ENCODE assay signal across 21 mouse cellular contexts in the genomic region with DNA sequence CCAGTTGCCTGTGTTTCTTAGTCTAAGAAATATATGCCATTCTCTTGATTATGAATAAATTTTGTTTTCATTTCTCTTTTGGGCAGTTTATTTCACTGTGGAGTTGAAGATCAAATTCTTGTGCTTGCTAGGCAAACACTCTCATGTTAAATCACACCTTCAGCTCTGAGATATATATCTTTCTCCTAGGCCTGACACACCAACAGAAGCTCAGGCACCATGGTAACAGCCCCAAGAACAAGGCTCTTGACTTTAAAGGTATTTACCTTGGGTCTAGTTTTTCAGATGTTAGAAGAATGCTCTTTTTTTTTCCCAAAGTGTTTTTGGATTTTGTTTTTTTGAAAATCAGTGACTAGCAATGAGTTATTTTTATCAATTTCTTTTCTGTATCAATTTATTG. TPM values are rescaled to one million over a fixed set of nuclear protein-coding genes. Genes with fewer than 3 reads are reported as not detected.
DNase-seq lines count a peak whose midpoint lies in the region; ATAC-seq and TF ChIP-seq lines count a peak whose summit lies in the region.
"Had no signal": no experiment of that assay in that cellular context is flagged by ENCODE, and none has a peak within 500 bp of the region (broad histone marks: within the 10 kb centered on the region; RNA-seq: fewer than 3 reads in every experiment).

No protein-coding gene starts in this region.

- no peak overlapping the region for H3K9ac ChIP-seq in forebrain, embryonic 12.5 days
- no peak overlapping the region for H3K9ac ChIP-seq in hindbrain, embryonic 15.5 days
- no peak overlapping the region for H3K9ac ChIP-seq in hindbrain, embryonic 16.5 days (ENCODE audit: low read depth, low read length)
- no peak overlapping the region for H3K9ac ChIP-seq in lung, postnatal 0 days (replicated peaks; ENCODE audit: low read depth)
- H3K9ac ChIP-seq in midbrain, embryonic 15.5 days = no peak overlapping the region
- H3K9ac ChIP-seq: heart, embryonic 12.5 days had no signal

- no peak overlapping the region for H3K4me3 ChIP-seq in forebrain, embryonic 12.5 days (replicated peaks)
- no peak overlapping the region for H3K4me3 ChIP-seq in forebrain, embryonic 10.5 days
- no peak overlapping the region for H3K4me3 ChIP-seq in hindbrain, embryonic 15.5 days
- no peak overlapping the region for H3K4me3 ChIP-seq in hindbrain, embryonic 16.5 days (ENCODE audit: low read length)
- H3K4me3 ChIP-seq in lung, postnatal 0 days (ENCODE audit: low read depth, low read length) = no peak overlapping the region
- H3K4me3 ChIP-seq in midbrain, embryonic 15.5 days = no peak overlapping the region
- H3K4me3 ChIP-seq: embryonic facial prominence, embryonic 10.5 days; heart, embryonic 12.5 days; hindbrain, embryonic 10.5 days had no signal

- H3K27me3 ChIP-seq in forebrain, embryonic 12.5 days = no peaks in the 10 kb centered on the region
- H3K27me3 ChIP-seq in forebrain, embryonic 10.5 days (ENCODE audit: poor library complexity, severe bottlenecking) = no peaks in the 10 kb centered on the region
- no peaks in the 10 kb centered on the region for H3K27me3 ChIP-seq in hindbrain, embryonic 15.5 days
- H3K27me3 ChIP-seq in hindbrain, embryonic 16.5 days (replicated peaks; ENCODE audit: control insufficient read depth, insufficient read depth, low read length) = no peaks in the 10 kb centered on the region
- H3K27me3 ChIP-seq in lung, postnatal 0 days (replicated peaks; ENCODE audit: insufficient read depth, low read length) = no peaks in the 10 kb centered on the region
- H3K27me3 ChIP-seq in midbrain, embryonic 15.5 days (replicated peaks) = no peaks in the 10 kb centered on the region
- H3K27me3 ChIP-seq: heart, embryonic 12.5 days had no signal

- no peak for ATAC-seq in forebrain, embryonic 12.5 days (ENCODE audit: low FRiP score)
- ATAC-seq in hindbrain, embryonic 15.5 days (ENCODE audit: low FRiP score, low read depth) = no peak
- ATAC-seq in hindbrain, embryonic 16.5 days = no peak
- peak; percentile 74 for ATAC-seq in lung, postnatal 0 days
- no peak for ATAC-seq in midbrain, embryonic 15.5 days (replicated peaks)
- ATAC-seq: CD4-positive, CD25-positive, alpha-beta regulatory T cell, adult 4 months; inflammation-experienced regulatory T-cells, adult 6 months had no signal

- peaks cover 23% of the 10 kb centered on the region for H3K4me1 ChIP-seq in forebrain, embryonic 12.5 days
- peaks cover 22% of the 10 kb centered on the region for H3K4me1 ChIP-seq in forebrain, embryonic 10.5 days
- H3K4me1 ChIP-seq in hindbrain, embryonic 15.5 days (replicated peaks) = peaks cover 23% of the 10 kb centered on the region
- peaks cover 20% of the 10 kb centered on the region for H3K4me1 ChIP-seq in hindbrain, embryonic 16.5 days (ENCODE audit: control insufficient read depth, insufficient read depth, low read depth, low read length)
- no peaks in the 10 kb centered on the region for H3K4me1 ChIP-seq in lung, postnatal 0 days (ENCODE audit: insufficient read depth, low read depth, low read length)
- H3K4me1 ChIP-seq in midbrain, embryonic 15.5 days = peaks cover 26% of the 10 kb centered on the region

- H3K4me2 ChIP-seq in forebrain, embryonic 12.5 days = no peak overlapping the region
- no peak overlapping the region for H3K4me2 ChIP-seq in hindbrain, embryonic 15.5 days
- no peak overlapping the region for H3K4me2 ChIP-seq in hindbrain, embryonic 16.5 days (ENCODE audit: low read length)
- H3K4me2 ChIP-seq in lung, postnatal 0 days (replicated peaks; ENCODE audit: low read depth, low read length) = no peak overlapping the region
- no peak overlapping the region for H3K4me2 ChIP-seq in midbrain, embryonic 15.5 days
- H3K4me2 ChIP-seq: heart, embryonic 12.5 days had no signal

- no peaks in the 10 kb centered on the region for H3K36me3 ChIP-seq in forebrain, embryonic 12.5 days (replicated peaks)
- H3K36me3 ChIP-seq in forebrain, embryonic 10.5 days (replicated peaks) = peaks cover 3% of the 10 kb centered on the region
- H3K36me3 ChIP-seq in hindbrain, embryonic 15.5 days = no peaks in the 10 kb centered on the region
- H3K36me3 ChIP-seq in hindbrain, embryonic 16.5 days (ENCODE audit: control insufficient read depth, insufficient read depth, low read length) = no peaks in the 10 kb centered on the region
- no peaks in the 10 kb centered on the region for H3K36me3 ChIP-seq in lung, postnatal 0 days (ENCODE audit: insufficient read depth, low read length)
- no peaks in the 10 kb centered on the region for H3K36me3 ChIP-seq in midbrain, embryonic 15.5 days (replicated peaks)
- H3K36me3 ChIP-seq: G1E had no signal

- 0 out of 2 replicates have a peak, but pooled peaks have one; percentile 44 for TF ChIP-seq EP300 in lung, postnatal 0 days (IDR thresholded peaks at IDR 0.05)

- DNase-seq in forebrain, embryonic 10.5 days (ENCODE audit: extremely low spot score, low spot score) = no peak
- peak; percentile 64 for DNase-seq in lung, postnatal 0 days (ENCODE audit: low spot score)
- no peak for DNase-seq in lung, postnatal 10 days
- no peak for DNase-seq in spleen, postnatal 14 days (ENCODE audit: low spot score in 2 of 2)
- DNase-seq: adrenal gland, adult 8-10 months; adrenal gland, postnatal 36 days; B cell, adult 2 months; cerebellum, adult 2 months; cerebellum, postnatal 10 days; gastrocnemius, postnatal 14 days had no signal

- H3K27ac ChIP-seq in forebrain, embryonic 12.5 days = peak overlapping the region; percentile 90; the same call in 1 of the 2 replicates
- H3K27ac ChIP-seq in forebrain, embryonic 10.5 days = no peak overlapping the region
- H3K27ac ChIP-seq in hindbrain, embryonic 15.5 days (replicated peaks) = peak overlapping the region; percentile 87; the same call in 1 of the 2 replicates
- no peak overlapping the region for H3K27ac ChIP-seq in hindbrain, embryonic 16.5 days (ENCODE audit: low read depth, low read length)
- H3K27ac ChIP-seq in lung, postnatal 0 days (ENCODE audit: low read length) = no peak overlapping the region
- H3K27ac ChIP-seq in midbrain, embryonic 15.5 days = peak overlapping the region; percentile 92
- H3K27ac ChIP-seq: embryonic facial prominence, embryonic 10.5 days had no signal

- no peak for TF ChIP-seq CTCF in lung, postnatal 0 days (IDR thresholded peaks at IDR 0.05)

- H3K9me3 ChIP-seq in forebrain, embryonic 12.5 days = no peaks in the 10 kb centered on the region
- no peaks in the 10 kb centered on the region; the same call in 1 of the 2 replicates for H3K9me3 ChIP-seq in forebrain, embryonic 10.5 days
- H3K9me3 ChIP-seq in hindbrain, embryonic 15.5 days = no peaks in the 10 kb centered on the region
- no peaks in the 10 kb centered on the region for H3K9me3 ChIP-seq in hindbrain, embryonic 16.5 days (ENCODE audit: control insufficient read depth, low read length)
- no peaks in the 10 kb centered on the region for H3K9me3 ChIP-seq in lung, postnatal 0 days (ENCODE audit: low read length)
- H3K9me3 ChIP-seq in midbrain, embryonic 15.5 days = no peaks in the 10 kb centered on the region
- H3K9me3 ChIP-seq: embryonic facial prominence, embryonic 10.5 days; G1E; hindbrain, embryonic 10.5 days had no signal

RNA-seq across cellular contexts. Expression of a gene that starts 12.4 kb away (rescaled TPM):
- 2.4 and 3.7 TPM in 2 replicates for polyA plus RNA-seq in forebrain, embryonic 12.5 days (2016; fragmentation: Nextera tagmentation; extraction: Ambion mirVana)
- 0.30 and 0.87 TPM in 2 replicates for polyA plus RNA-seq in forebrain, embryonic 10.5 days (2016; fragmentation: Nextera tagmentation; extraction: Ambion mirVana)
- 7.1 and 7.7 TPM in 2 replicates for polyA plus RNA-seq in hindbrain, embryonic 15.5 days (2015; fragmentation: Nextera tagmentation; extraction: Ambion mirVana)
- polyA plus RNA-seq in hindbrain, embryonic 16.5 days (2015; fragmentation: Nextera tagmentation; extraction: Ambion mirVana) = 7.5 and 9.5 TPM in 2 replicates
- 0.11 and 0.30 TPM in 2 replicates for polyA plus RNA-seq in lung, postnatal 0 days (2015; fragmentation: Nextera tagmentation; extraction: Ambion mirVana)
- polyA plus RNA-seq in midbrain, embryonic 15.5 days (2015; fragmentation: Nextera tagmentation; extraction: Ambion mirVana) = 8.9 and 11.0 TPM in 2 replicates
- polyA plus RNA-seq: G1E; heart, embryonic 12.5 days had no signal

RNA-seq across cellular contexts. Expression of a gene that starts 21.8 kb away (rescaled TPM):
- polyA plus RNA-seq in forebrain, embryonic 12.5 days (2016; fragmentation: Nextera tagmentation; extraction: Ambion mirVana) = 116 and 119 TPM in 2 replicates
- polyA plus RNA-seq in forebrain, embryonic 10.5 days (2016; fragmentation: Nextera tagmentation; extraction: Ambion mirVana) = 126 and 132 TPM in 2 replicates
- polyA plus RNA-seq in hindbrain, embryonic 15.5 days (2015; fragmentation: Nextera tagmentation; extraction: Ambion mirVana) = 204 TPM in 2 replicates
- 223 and 225 TPM in 2 replicates for polyA plus RNA-seq in hindbrain, embryonic 16.5 days (2015; fragmentation: Nextera tagmentation; extraction: Ambion mirVana)
- 221 and 244 TPM in 2 replicates for polyA plus RNA-seq in lung, postnatal 0 days (2015; fragmentation: Nextera tagmentation; extraction: Ambion mirVana)
- 233 and 248 TPM in 2 replicates for polyA plus RNA-seq in midbrain, embryonic 15.5 days (2015; fragmentation: Nextera tagmentation; extraction: Ambion mirVana)

RNA-seq across cellular contexts. Expression of a gene that starts 44.9 kb away (rescaled TPM):
- polyA plus RNA-seq in forebrain, embryonic 12.5 days (2016; fragmentation: Nextera tagmentation; extraction: Ambion mirVana) = 0.05 TPM in 1 of 2 replicates, not detected in the other
- not detected in 2 replicates for polyA plus RNA-seq in forebrain, embryonic 10.5 days (2016; fragmentation: Nextera tagmentation; extraction: Ambion mirVana)
- polyA plus RNA-seq in hindbrain, embryonic 15.5 days (2015; fragmentation: Nextera tagmentation; extraction: Ambion mirVana) = 0.17 and 0.25 TPM in 2 replicates
- polyA plus RNA-seq in hindbrain, embryonic 16.5 days (2015; fragmentation: Nextera tagmentation; extraction: Ambion mirVana) = 0.21 TPM in 2 replicates
- polyA plus RNA-seq in lung, postnatal 0 days (2015; fragmentation: Nextera tagmentation; extraction: Ambion mirVana) = 0.14 and 0.26 TPM in 2 replicates
- 0.15 and 0.17 TPM in 2 replicates for polyA plus RNA-seq in midbrain, embryonic 15.5 days (2015; fragmentation: Nextera tagmentation; extraction: Ambion mirVana)
- polyA plus RNA-seq: embryonic facial prominence, embryonic 10.5 days; embryonic facial prominence, embryonic 14.5 days; hindbrain, embryonic 10.5 days had no signal

Comparison
In these comparisons a context has a peak if more than half of its experiments do, and no peak if none do; other contexts are left out.
1. H3K27ac ChIP-seq: peak in forebrain, embryonic 12.5 days (single experiment), hindbrain, embryonic 15.5 days (single experiment) and midbrain, embryonic 15.5 days (single experiment); none in forebrain, embryonic 10.5 days (single experiment), hindbrain, embryonic 16.5 days (single experiment) and lung, postnatal 0 days (single experiment).